Mouse (Mus musculus): ENCODE results near the gene Cpt1b. TPM values are rescaled to one million over a fixed set of nuclear protein-coding genes. Genes with fewer than 3 reads are reported as not detected.
"Not testable (repeated sequence)": the region's sequence is repeated elsewhere in the genome, so short reads cannot be mapped to it uniquely, and the experiment has no call there.

Cpt1b gene
- total RNA-seq, 2 experiments from 2014 or later, result 1.8 to 2.3 TPM

- no peak for DNase-seq
Observed at GRCm38 (mm10) chr15:89431806-89432205, 6.1 kb upstream of the Cpt1b start.

- DNase-seq, result no peak
Observed at GRCm38 (mm10) chr15:89431271-89431670, 5.6 kb upstream of the Cpt1b start.

GRCm38 (mm10) chr15:89430771-89431170 lies 5.1 kb upstream of the Cpt1b start:
- not testable (repeated sequence) for DNase-seq

GRCm38 (mm10) chr15:89430341-89430740 lies 4.7 kb upstream of the Cpt1b start:
- DNase-seq, result no peak

GRCm38 (mm10) chr15:89429352-89430221 lies 3.9 kb upstream of the Cpt1b start, which contains the start of the genes C730034F03Rik, Gm44502 and Chkb:
Gene C730034F03Rik (plus strand): TSS chr15:89429589.
Gene Gm44502 (minus strand): TSS chr15:89429696.
Gene Chkb (minus strand): TSS chr15:89429908.
- DNase-seq, result peak; percentile 90 to 92

GRCm38 (mm10) chr15:89428821-89429351 lies 3.2 kb upstream of the Cpt1b start:
- no peak for DNase-seq

GRCm38 (mm10) chr15:89428136-89428790 lies 2.6 kb upstream of the Cpt1b start:
- no peak for DNase-seq

- DNase-seq, result no peak
Observed at GRCm38 (mm10) chr15:89426716-89427115, 1.1 kb upstream of the Cpt1b start.

GRCm38 (mm10) chr15:89424621-89425020 lies 1.0 kb downstream of the Cpt1b start:
- no peak for DNase-seq

GRCm38 (mm10) chr15:89421938-89422337 lies 3.7 kb downstream of the Cpt1b start:
- DNase-seq, result no peak

GRCm38 (mm10) chr15:89415282-89415681 lies 10.4 kb downstream of the Cpt1b start:
- DNase-seq, result no peak

GRCm38 (mm10) chr15:89410118-89410517 lies 15.5 kb downstream of the Cpt1b start, which contains the start of gene Syce3:
Gene Syce3 (minus strand): TSS chr15:89410503.
- no peak for DNase-seq

- DNase-seq, result no peak
Observed at GRCm38 (mm10) chr15:89406691-89407090, 19.0 kb downstream of the Cpt1b start.

GRCm38 (mm10) chr15:89404831-89405623 lies 20.6 kb downstream of the Cpt1b start:
- DNase-seq, result no peak

GRCm38 (mm10) chr15:89402471-89402870 lies 23.2 kb downstream of the Cpt1b start:
- DNase-seq, result no peak

- DNase-seq, result no peak
Observed at GRCm38 (mm10) chr15:89399716-89400115, 25.9 kb downstream of the Cpt1b start.

GRCm38 (mm10) chr15:89398146-89398545 lies 27.5 kb downstream of the Cpt1b start:
- DNase-seq, result no peak

- no peak for DNase-seq
Observed at GRCm38 (mm10) chr15:89396883-89397282, 28.8 kb downstream of the Cpt1b start.

GRCm38 (mm10) chr15:89390081-89390480 lies 35.6 kb downstream of the Cpt1b start:
- no peak for DNase-seq

GRCm38 (mm10) chr15:89387127-89387526 lies 38.5 kb downstream of the Cpt1b start:
- no peak for DNase-seq

GRCm38 (mm10) chr15:89384617-89385016 lies 41.0 kb downstream of the Cpt1b start, which contains the start of gene Klhdc7b:
Gene Klhdc7b (plus strand): TSS chr15:89384917.
- no peak for DNase-seq

- no peak for DNase-seq
Observed at GRCm38 (mm10) chr15:89379429-89379828, 46.2 kb downstream of the Cpt1b start.

Measured in layer of hippocampus, postnatal 36 days (tissue).